Mouse (Mus musculus) naive thymus-derived CD4-positive, alpha-beta T cell, adult 2 months (primary cell): ENCODE measurements at regions not wholly inside any gene's neighbourhood (a gene's known extent, or its start where the extent isn't known, plus 50 kb on each side); places are given as distances from the start of the nearest gene placed in this dataset.
A peak's percentile ranks its signal among the peaks of the same experiment; 100 is the strongest.

Source experiments
- DNase-seq: peaks from one replicate; pipeline ENCODE4 v3.0.0-alpha.2; 2011; ENCODE audit warnings: low read depth

DNA sequence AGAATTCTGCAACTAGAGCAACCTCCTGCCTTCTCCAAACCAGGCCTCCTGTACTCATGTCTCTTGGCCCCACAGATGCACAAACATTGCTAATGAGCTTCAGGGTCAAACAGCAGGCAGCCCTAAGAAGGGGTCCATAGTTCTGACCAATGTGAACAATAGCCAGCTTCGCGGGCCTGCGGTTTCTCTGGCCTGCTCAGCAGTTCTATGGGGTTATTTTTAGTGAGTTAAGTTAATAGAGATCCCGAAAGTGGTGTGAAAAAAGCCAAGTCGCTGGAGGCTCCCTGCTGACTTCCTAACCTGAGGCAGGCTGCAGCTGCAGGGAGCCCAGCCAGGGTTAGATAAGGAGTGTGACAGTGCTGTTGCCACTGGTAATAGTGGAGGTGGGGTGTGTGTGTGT lies 106.6 kb downstream of the Pdcd6ip start:
- no peak for DNase-seq

DNA sequence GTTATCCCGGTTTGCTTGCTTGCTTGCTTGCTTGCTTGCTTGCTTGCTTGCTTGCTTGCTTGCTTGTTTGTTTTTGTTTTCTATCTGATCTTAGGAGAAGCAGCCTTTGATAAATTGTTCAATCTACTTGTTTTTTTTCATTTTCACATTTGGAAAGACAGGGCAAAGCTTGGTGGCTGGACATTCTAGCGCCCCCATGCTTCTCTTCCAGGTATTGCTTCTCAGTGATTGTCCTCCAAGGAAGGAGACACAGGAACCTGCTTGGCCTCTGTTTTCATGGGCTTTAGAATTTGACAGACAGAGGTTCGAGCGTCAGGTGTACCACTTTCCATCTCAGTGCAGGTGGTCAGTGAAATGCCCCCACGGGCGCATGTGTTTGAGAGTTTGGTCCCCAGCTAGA lies 120.8 kb downstream of the Pdcd6ip start:
- DNase-seq: no peak

DNA sequence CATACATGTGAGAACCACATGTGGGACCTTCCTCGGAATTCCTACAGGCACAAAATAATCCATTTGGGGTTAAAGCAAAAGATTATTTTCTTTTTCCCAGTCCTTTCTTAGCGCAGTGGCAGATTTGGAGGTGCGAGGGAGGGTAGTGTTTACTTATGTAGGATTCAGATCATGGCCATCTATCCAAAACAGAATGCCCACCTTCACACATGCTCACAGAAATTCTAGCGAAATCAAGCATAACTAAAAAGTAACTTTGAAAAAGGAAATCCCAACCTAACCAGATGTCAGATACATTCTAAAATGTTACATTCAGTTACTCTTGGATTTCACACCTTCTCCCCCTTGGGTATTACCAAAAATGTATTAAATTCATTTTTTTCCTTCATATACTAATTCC lies 121.6 kb downstream of the Pdcd6ip start:
- DNase-seq: no peak

DNA sequence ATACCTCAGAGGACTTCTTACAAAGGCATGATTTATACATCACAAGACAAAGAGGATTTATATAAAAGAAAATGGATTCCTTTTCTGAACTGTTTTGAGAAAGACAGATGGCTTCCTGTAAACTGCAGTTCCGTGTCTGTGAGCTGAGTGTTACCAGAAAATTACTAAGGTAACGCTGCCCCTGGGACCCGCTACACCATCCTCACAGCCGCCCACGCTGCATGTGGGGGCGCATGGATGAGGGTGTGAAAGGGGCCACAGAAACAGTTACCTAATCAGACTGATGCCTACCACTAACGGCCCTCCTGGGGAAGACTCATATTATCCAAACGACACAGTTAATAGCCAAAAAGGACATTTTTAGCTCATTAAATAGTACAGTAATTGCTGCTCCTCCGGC lies 129.8 kb downstream of the Pdcd6ip start:
- DNase-seq: no peak

DNA sequence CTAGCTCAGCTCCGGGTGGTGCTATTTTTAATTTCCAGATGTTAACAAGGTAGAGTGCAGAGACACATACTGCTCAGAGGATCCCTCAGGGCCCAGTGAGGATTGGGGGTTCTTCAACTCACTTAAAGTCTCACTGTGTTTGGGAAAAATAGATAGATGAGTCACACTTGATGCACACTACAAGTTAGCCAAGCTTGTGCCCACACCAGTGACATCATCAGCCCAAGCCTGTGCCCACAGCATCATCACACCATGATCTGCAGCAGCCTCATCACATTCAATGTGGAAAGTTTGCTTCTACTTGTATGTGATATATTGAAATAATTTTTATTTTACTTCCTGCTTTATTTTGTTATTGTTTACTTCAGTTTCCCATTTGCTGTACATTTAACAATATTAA lies 139.2 kb downstream of the Pdcd6ip start:
- DNase-seq: no peak

DNA sequence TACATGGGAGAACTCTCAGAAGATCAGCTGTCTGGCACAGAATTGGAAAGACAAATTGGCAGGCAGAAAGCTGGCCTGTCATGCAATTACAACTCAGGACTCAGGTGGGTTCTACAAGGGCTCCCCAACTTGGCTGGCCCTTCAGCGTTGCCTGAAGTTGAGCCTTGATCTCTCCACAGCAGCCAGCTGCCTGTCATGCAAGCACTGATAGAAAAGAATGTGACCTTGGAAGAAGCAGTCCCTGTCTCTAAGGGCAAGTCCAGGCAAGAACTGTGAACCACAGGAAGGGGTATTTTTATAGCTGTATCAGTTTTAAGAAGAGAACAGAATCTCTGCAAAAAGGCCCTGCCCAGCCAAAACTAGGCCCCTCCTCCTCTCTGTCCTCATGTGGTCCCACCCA lies 140.4 kb downstream of the Pdcd6ip start:
- DNase-seq: no peak

DNA sequence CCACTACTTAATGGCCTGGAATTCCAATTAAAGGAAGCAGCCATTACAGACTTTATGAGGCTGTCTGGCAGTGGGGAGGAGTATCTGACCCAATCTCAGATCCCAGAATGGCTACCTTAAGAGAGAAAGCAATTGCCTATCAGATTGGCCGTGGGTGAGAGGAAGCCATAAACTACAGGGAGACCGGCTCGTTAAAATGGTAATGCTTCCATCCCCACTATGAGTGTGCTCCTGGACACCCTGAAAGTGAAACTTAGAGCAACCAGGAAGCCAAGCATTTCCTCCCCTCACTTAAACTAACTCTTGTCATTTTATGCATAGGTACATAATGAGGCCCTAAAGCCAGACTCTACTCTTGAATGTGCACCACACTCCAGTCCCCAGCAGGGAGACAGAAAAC lies 141.4 kb downstream of the Pdcd6ip start:
- DNase-seq: no peak

DNA sequence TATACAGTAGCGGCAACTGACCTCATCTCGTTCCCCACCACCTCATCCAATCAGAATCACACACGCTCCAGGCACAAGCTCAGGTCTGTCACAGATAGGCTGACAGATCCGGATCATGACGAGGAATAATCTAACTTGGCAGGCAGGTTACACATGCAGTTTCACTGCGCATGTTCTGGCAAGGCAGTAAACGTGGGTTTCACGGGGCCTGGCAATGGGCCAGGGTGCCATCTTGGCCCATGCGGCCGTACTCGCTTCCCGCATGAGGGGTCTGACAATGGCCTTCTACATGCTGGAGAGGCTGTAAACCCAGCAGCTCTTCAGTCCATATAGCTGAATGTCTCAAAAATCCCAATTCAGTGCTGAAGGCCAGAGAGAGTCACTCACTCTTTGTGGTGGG lies 154.1 kb downstream of the Pdcd6ip start:
- DNase-seq: no peak

DNA sequence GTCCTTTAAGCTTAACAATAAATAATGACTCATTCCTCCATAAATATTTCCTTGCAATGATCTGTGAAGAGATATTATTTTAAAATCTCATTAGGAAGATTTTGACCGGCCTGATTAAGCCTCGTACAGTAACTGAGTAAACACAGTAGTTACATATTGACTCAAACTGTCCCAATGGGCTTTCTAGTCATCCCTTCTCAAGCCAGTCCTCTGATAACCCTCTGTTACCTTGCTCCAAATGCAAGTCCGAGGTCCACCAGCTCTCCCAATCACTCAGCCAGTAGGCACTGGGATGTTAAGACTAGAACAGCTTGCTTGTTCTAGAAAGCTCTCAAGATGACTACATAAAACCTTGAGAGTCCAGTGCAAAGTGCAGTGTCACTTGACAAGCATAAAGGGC lies 160.6 kb downstream of the Pdcd6ip start:
- DNase-seq: no peak

DNA sequence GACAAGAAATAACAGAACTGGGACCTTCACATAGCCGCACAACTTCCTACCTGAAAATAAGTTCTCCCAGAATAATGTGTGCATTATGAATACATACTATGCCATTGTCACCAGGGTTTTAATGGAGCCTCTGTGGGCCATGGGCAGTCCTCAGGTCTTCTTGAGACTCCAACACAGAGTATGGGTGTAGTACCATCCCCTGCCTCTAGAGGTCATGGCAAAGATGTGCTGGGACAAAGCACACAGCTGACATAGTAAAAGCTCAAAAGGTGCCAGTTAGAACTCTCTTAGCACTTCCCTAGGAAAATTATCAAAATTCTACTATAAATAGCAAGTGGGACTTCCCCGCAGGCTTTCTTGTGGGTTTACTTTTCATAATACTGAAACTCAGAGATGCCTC lies 179.5 kb downstream of the Pdcd6ip start:
- peak; percentile 1 for DNase-seq

DNA sequence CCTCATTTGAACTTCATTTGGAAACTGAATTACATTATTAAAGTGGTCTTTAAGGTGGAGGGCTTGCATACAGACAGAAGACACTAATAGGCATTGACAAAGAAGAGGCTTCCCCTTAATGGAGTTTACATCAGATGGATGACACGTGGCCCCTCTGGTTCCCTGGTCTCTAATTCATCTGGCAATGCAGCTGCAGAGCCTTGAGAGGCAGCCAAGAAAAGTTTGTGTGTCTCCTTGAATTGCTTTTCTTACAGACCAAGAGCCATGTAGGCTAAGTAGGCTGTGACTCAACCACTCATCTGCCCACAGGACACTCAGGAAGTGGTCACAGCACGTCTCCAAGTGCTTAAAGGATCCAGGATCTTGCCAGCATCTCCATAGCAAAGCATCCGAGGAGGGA lies 183.8 kb downstream of the Pdcd6ip start:
- no peak for DNase-seq

DNA sequence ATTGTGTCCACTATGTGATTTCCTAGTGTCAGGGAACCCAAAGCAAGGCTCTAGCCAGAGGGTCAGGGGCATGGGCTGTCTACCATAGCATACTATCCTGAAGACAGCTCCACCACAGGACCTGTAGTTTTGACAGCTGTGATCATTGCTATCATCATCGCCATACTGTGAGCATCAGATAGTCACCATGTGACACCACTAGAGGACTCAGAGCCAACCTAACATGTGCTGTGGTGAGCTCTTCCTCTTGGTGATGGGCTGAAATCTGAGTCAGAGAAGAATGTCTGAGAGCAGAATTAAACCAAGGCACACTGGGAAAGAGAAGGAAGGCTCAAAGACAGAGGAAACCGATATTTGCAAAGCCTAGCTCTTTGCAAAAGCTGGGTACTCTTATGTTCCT lies 184.9 kb downstream of the Pdcd6ip start:
- no peak for DNase-seq

DNA sequence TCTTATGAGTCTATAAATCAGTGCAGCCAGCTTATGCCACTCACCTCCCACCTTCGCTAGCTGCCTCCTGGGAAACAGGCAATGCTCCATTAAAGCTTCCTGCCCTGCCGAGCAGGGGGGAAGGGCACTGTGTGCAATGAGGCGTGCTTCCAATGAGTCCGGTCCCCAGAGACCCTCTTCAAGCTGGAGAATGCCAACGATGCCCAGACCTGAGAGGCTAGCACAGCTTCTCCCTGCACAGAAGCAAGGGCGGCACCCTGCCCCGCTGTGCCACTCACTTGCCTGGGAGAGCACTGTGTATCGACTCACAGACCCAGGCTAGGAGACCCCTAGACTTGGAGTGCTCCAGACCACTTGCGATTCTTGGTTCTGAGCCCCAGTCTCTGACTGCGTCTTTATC lies 188.3 kb downstream of the Pdcd6ip start:
- DNase-seq: no peak

DNA sequence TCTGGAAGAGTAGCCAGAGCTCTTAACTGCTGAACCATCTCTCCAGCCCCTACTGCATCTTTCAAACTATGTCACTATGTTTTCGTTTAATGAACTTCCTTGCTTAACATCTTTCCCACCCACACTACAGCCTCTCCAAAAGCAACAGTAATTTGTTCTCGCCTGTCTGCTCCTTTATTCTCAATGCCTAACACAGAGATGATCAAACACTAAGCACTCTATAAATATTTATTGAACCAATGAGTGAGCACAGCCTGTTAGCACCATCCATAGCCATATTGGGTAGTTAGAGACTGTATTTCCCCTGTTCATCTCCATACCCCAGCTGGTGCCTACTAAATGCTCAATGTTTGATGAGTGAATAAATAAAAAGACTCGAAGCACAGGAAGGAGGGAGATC lies 189.6 kb downstream of the Pdcd6ip start:
- no peak for DNase-seq

DNA sequence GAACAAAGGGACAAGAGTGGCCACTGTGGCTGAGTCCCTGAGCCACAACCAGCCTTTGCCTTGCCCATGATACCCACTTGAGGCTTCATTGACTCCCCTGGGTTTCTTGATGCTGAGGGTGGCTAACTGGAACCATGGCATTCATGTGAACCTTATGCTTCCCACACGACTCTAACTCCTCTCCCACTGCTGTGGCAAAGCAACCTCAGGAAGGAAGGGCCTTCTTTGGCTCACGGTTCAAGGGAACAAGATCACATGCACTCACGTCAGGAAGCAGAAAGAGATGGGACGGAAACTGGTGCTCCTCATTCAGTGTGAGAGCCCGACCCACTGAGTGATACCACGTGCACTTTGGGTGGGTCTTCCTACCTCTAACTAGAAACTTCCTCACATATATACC lies 190.3 kb downstream of the Pdcd6ip start:
- DNase-seq: no peak

DNA sequence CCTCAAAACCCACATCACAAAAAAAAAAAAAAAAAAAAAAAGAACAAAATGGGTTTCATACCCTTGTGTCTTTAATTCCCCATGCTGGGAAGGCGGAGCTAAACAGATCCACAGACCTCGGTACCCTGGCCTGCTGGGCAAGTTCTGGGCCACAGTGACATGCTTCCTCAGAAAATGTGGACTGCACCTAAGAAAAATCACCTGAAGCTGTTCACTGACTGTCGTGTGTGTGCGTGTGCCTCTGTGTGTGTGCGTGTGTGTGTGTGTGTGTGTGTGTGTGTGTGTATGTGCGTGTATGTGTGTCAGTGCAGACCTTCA lies 192.4 kb downstream of the Pdcd6ip start:
- DNase-seq: no peak

DNA sequence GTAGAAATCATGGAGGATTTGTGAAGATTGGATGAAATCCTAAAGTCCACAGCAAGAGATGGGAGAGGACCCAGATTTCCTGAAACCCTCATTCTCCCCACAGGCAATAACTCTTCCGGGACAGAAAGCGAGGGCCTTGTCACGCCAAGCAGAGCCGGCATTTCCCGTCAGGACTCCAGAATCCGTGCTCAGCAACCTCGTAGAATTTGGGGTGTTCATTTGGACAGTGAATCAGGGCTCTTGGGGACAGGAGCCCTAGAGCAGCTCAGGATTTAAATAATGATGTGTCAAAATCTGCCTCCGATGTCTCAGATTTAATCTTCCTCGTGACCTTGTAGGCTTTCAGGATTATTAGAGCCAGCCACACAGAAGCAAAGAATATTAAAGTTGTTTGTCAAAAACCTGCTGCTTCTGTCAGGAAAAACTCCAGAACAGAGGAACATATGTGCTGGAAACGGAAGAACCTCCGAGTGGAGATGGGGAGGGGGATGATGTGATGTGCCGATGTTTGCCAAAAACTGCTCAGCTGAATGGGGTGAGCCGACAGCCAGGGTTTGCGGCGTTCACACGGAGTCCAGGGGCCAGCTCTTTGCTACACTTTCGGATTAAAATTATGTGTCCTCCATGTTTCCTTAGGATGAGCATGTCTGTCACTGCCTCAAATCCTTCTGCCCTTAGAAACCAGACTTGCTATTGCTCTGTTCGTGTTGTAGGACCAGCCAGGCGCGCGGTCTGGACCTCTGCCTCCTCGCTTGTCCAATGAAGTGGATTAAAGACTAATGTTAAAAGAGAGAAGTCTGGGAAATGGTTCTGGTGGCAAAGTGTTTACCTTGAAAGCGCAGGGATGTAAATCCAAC lies 193.0 kb downstream of the Pdcd6ip start:
- DNase-seq: no peak

DNA sequence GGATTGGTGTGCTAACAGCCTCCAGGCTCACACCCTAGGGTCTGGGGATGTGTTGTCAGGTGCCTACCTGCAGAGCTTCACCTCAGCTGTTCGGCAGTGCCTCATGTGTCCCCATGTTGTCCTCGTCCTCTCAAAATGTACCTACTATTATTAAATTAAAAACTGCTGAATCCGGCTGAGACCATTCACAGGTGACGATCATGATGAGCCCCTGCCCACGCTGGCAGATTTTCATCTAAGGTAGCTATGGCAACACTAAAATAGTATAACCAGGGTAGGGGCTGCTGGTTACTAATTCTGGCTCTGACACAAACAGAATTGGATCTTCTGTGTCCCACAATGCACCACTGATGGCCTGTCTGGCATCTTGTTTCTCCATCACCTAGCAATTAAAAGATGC lies 196.8 kb downstream of the Pdcd6ip start:
- DNase-seq: no peak

DNA sequence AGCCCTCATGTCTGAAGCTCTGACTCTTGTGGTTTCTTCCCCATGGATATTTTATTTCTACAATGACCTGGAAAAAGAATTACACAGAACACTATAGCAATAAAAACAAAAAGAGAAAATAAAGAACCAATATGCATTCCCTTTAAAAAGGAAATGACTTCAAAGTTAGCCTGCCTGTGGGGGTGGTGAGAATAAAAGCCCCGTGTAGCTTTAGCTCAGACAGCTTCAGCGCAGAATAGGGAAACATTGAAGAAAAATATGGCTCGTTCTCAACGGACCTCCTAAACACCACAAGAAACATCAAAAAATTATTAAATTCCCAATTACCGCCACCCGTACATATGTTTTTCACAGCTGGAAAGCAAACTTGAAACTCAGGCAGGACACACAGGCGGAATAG lies 198.7 kb downstream of the Pdcd6ip start:
- no peak for DNase-seq

DNA sequence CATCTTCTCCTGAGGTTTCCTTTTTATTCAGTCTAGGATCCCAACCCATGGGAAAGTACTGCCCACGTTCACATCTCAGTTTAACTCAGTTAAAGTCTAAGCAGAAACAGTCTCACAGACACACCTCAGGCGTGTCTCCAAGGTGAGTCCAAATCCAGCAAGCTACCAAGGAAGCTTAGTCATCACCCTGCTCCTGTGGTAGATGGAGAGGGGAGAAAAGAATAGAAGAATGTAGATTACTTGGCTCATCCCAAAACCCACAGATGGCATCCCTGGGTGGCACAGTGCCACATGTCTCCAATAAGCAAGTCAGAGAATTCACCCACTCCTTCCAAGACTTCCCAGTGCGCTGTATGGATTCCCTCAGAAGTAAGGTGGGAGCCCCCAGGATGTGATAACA lies 199.2 kb downstream of the Pdcd6ip start:
- DNase-seq: no peak

DNA sequence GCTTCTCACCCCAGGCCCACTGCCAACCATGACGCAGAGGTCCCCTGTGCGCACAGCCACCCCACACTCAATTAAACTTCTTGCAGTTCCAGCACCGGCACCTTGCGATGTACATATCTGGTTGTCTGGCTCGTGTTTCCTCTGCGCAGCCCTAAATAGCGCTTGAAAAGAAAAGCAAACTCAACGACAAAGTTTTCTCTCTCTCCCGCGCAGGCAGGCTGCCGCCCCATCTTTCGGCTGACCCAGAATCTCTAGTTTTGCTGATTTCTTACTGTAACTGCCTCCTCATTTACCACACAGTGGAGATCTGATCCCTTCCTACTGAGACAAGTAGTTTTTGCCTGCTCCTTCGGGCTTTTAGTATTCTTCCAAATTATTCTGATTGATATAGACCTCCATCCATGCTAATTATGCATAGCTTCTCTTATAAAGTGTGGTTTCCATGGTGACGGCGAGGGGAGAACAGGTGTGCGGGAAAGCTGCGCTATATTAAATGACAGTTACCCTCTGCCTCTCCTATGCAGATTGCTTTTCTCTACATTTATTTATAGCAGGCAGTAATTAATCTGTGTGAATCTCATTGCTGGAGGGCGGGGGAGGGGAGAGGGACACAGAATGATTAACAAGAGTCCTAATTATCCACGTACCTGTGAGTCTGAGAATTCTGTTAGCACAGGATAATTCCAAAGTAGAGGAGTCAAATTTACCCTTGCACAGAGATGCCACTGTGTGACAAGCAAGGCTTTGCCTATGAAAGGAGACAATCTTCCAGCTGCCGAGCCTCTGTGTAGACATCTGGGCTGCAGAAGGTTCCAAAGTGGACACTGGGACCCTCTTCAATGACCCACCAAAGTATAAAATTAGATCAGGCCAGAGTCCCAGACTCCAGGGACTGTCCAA lies 200.2 kb downstream of the Pdcd6ip start:
- DNase-seq: no peak

DNA sequence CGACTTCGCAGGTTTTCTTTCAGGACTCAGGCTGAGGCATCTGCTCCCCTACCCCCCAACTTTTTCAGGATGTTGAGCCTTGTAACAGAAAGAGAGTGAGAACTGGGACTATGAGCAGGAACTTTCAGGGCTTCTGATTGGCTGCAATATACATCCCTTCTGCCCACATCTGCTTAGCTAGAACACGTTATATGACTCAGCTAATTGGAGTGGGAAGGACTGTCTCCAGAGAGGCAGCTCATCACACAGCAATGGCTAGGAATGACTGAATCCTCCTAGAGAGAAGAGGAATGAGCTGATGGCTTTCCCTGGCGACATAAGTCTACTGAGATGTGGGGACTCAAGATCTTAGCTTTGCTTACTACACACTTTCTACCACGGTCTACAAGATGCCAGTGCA lies 208.8 kb downstream of the Pdcd6ip start:
- no peak for DNase-seq

DNA sequence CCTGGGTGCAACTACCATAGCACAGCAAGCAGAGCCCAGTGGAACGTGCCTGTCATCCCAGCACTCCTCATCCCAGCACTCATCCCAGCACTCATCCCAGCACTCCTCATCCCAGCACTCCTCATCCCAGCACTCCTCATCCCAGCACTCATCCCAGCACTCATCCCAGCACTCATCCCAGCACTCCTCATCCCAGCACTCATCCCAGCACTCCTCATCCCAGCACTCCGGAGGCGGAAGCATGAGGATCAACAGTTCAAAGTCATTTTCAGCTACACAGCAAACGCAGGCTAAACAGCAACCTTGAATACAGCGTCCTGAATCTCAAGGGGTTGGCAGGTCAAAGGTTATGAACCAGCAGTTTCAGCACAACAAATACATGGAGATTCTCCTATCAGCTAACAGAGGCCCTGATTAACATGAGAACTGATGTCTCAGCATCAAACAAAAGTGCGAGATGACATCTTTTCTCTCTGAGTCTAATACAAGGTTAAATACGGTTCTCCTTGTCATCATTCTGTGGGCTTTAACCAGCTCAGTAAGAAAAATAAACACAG lies 211.8 kb downstream of the Pdcd6ip start:
- no peak for DNase-seq
